Mouse (Mus musculus) embryonic facial prominence, embryonic 15.5 days (tissue): ENCODE measurements around the gene Proca1. TPM values are rescaled to one million over a fixed set of nuclear protein-coding genes. Genes with fewer than 3 reads are reported as not detected.

Experiments used
- ATAC-seq: fragments of 200-750 bp; cut with Nextera tagmentation; 2 replicates; pipeline ENCODE4 v1.8.0; 2017; ENCODE audit warnings: low read depth, moderate TSS enrichment; ENCODE audit not compliant: insufficient number of reproducible peaks, low FRiP score, low TSS enrichment
- H3K27ac ChIP-seq: fragments of 300-500 bp; sonication (generic); replicated peaks from 2 replicates; pipeline ENCODE4 v1.5.1; 2015; ENCODE audit warnings: mild to moderate bottlenecking, inconsistent platforms
- H3K27me3 ChIP-seq: fragments of 300-500 bp; sonication (generic); 2 replicates; pipeline ENCODE4 v1.6.1; 2015; ENCODE audit warnings: inconsistent platforms
- H3K36me3 ChIP-seq: fragments of 300-500 bp; sonication (generic); 2 replicates; pipeline ENCODE4 v1.6.1; 2015; ENCODE audit warnings: mild to moderate bottlenecking, inconsistent platforms
- H3K4me1 ChIP-seq: fragments of 300-500 bp; sonication (generic); 2 replicates; pipeline ENCODE4 v1.6.1; 2015; ENCODE audit warnings: inconsistent platforms
- H3K4me2 ChIP-seq: fragments of 300-500 bp; sonication (generic); replicated peaks from 2 replicates; pipeline ENCODE4 v1.6.1; 2015; ENCODE audit warnings: mild to moderate bottlenecking, inconsistent platforms
- H3K4me3 ChIP-seq: fragments of 300-500 bp; sonication (generic); replicated peaks from 2 replicates; pipeline ENCODE4 v1.5.1; 2015; ENCODE audit warnings: mild to moderate bottlenecking, inconsistent platforms
- H3K9ac ChIP-seq: fragments of 300-500 bp; sonication (generic); 2 replicates; pipeline ENCODE4 v1.6.1; 2015; ENCODE audit warnings: inconsistent platforms
- H3K9me3 ChIP-seq: fragments of 300-500 bp; sonication (generic); replicated peaks from 2 replicates; pipeline ENCODE4 v1.6.1; 2016; ENCODE audit warnings: inconsistent platforms
- WGBS: fragments of 180-500 bp; shearing (Covaris S2); methylation state at CpG from one replicate; pipeline ENCODE4 v1.1.7; 2015; 5-methylcytosine and 5-hydroxymethylcytosine counted together
- polyA plus RNA-seq: library from polyadenylated mRNA; unstranded; fragments of >200 nt; fragmentation: Nextera tagmentation; extraction: Ambion mirVana; gene quantifications from 2 replicates; pipeline ENCODE4 v1.2.1, GENCODE M21; 2015

Proca1 gene
- polyA plus RNA-seq, 1 experiment from 2014 or later: 3.1 TPM

- H3K27ac ChIP-seq: no peak overlapping the region
- H3K9me3 ChIP-seq: no peaks in the 10 kb centered on the region
- 74% methylated on average over 13 of the region's 13 CpGs for WGBS
- H3K36me3 ChIP-seq: peaks cover 76% of the 10 kb centered on the region
- no peaks in the 10 kb centered on the region for H3K27me3 ChIP-seq
- H3K4me3 ChIP-seq: no peak overlapping the region
- no peaks in the 10 kb centered on the region for H3K4me1 ChIP-seq
- no peak overlapping the region for H3K4me2 ChIP-seq
- ATAC-seq: no peak
- no peak overlapping the region for H3K9ac ChIP-seq
Observed at GRCm38 (mm10) chr11:78205361-78206206, 12.4 kb downstream of the Proca1 start.

- Histone ChIP-seq H3K4me3 (no peak overlapping the region), H3K36me3 (peaks cover 91% of the 10 kb centered on the region), H3K27ac (no peak overlapping the region), H3K27me3 (no peaks in the 10 kb centered on the region), H3K4me2 (no peak overlapping the region), H3K9ac (no peak overlapping the region), H3K4me1 (no peaks in the 10 kb centered on the region), H3K9me3 (no peaks in the 10 kb centered on the region)
- no peak for ATAC-seq
- WGBS: 90% methylated on average over 7 of the region's 7 CpGs
Observed at GRCm38 (mm10) chr11:78207190-78207589, 14.0 kb downstream of the Proca1 start.

- Histone ChIP-seq H3K4me2 (no peak overlapping the region), H3K4me1 (no peaks in the 10 kb centered on the region), H3K27me3 (no peaks in the 10 kb centered on the region), H3K27ac (no peak overlapping the region), H3K36me3 (peaks cover 97% of the 10 kb centered on the region), H3K9ac (no peak overlapping the region), H3K9me3 (no peaks in the 10 kb centered on the region), H3K4me3 (no peak overlapping the region)
- 85% methylated on average over 6 of the region's 6 CpGs for WGBS
- ATAC-seq: no peak
Observed at GRCm38 (mm10) chr11:78209886-78210285, 16.7 kb downstream of the Proca1 start.

GRCm38 (mm10) chr11:78210615-78211014 is 17.4 kb downstream of the Proca1 start:
- no peak overlapping the region for H3K27ac ChIP-seq
- H3K4me1 ChIP-seq: no peaks in the 10 kb centered on the region
- no peak overlapping the region for H3K4me2 ChIP-seq
- peaks cover 98% of the 10 kb centered on the region for H3K36me3 ChIP-seq
- H3K27me3 ChIP-seq: no peaks in the 10 kb centered on the region
- no peaks in the 10 kb centered on the region for H3K9me3 ChIP-seq
- H3K4me3 ChIP-seq: no peak overlapping the region
- no peak overlapping the region for H3K9ac ChIP-seq
- no peak for ATAC-seq
- 76% methylated on average over 7 of the region's 7 CpGs for WGBS

GRCm38 (mm10) chr11:78211513-78211912 is 18.3 kb downstream of the Proca1 start:
- Histone ChIP-seq H3K36me3 (peaks cover 98% of the 10 kb centered on the region), H3K4me2 (no peak overlapping the region), H3K27me3 (no peaks in the 10 kb centered on the region), H3K4me1 (no peaks in the 10 kb centered on the region), H3K9me3 (no peaks in the 10 kb centered on the region), H3K9ac (no peak overlapping the region), H3K27ac (no peak overlapping the region), H3K4me3 (no peak overlapping the region)
- 82% methylated on average over 5 of the region's 5 CpGs for WGBS
- no peak for ATAC-seq

GRCm38 (mm10) chr11:78213086-78213817 is 20.1 kb downstream of the Proca1 start:
- no peaks in the 10 kb centered on the region for H3K9me3 ChIP-seq
- H3K9ac ChIP-seq: no peak overlapping the region
- H3K4me2 ChIP-seq: no peak overlapping the region
- no peaks in the 10 kb centered on the region for H3K27me3 ChIP-seq
- 94% methylated on average over 14 of the region's 14 CpGs for WGBS
- no peak for ATAC-seq
- no peaks in the 10 kb centered on the region for H3K4me1 ChIP-seq
- no peak overlapping the region for H3K27ac ChIP-seq
- peaks cover 97% of the 10 kb centered on the region for H3K36me3 ChIP-seq
- no peak overlapping the region for H3K4me3 ChIP-seq

- WGBS: 85% methylated on average over 11 of the region's 11 CpGs
- Histone ChIP-seq H3K27me3 (no peaks in the 10 kb centered on the region), H3K4me2 (no peak overlapping the region), H3K4me3 (no peak overlapping the region), H3K9me3 (no peaks in the 10 kb centered on the region), H3K9ac (no peak overlapping the region), H3K4me1 (no peaks in the 10 kb centered on the region), H3K27ac (no peak overlapping the region), H3K36me3 (peaks cover 95% of the 10 kb centered on the region)
- ATAC-seq: no peak
Observed at GRCm38 (mm10) chr11:78215709-78216317, 22.6 kb downstream of the Proca1 start.

- Histone ChIP-seq H3K9me3 (no peaks in the 10 kb centered on the region), H3K4me2 (no peak overlapping the region), H3K36me3 (peaks cover 96% of the 10 kb centered on the region), H3K9ac (no peak overlapping the region), H3K4me1 (no peaks in the 10 kb centered on the region), H3K27ac (no peak overlapping the region), H3K4me3 (no peak overlapping the region), H3K27me3 (no peaks in the 10 kb centered on the region)
- WGBS: 82% methylated on average over 4 of the region's 4 CpGs
- no peak for ATAC-seq
Observed at GRCm38 (mm10) chr11:78223586-78223985, 30.4 kb downstream of the Proca1 start.

- Histone ChIP-seq H3K9ac (no peak overlapping the region), H3K36me3 (peaks cover 80% of the 10 kb centered on the region), H3K27ac (no peak overlapping the region), H3K27me3 (no peaks in the 10 kb centered on the region), H3K9me3 (no peaks in the 10 kb centered on the region), H3K4me3 (no peak overlapping the region), H3K4me2 (no peak overlapping the region), H3K4me1 (no peaks in the 10 kb centered on the region)
- 90% methylated on average over 6 of the region's 6 CpGs for WGBS
- no peak for ATAC-seq
Observed at GRCm38 (mm10) chr11:78231518-78231917, 38.3 kb downstream of the Proca1 start.

GRCm38 (mm10) chr11:78240193-78240857 is 47.1 kb downstream of the Proca1 start:
- Histone ChIP-seq H3K9ac (no peak overlapping the region), H3K4me1 (peaks cover 20% of the 10 kb centered on the region), H3K27ac (no peak overlapping the region), H3K36me3 (peaks cover 16% of the 10 kb centered on the region), H3K27me3 (no peaks in the 10 kb centered on the region), H3K9me3 (no peaks in the 10 kb centered on the region), H3K4me2 (no peak overlapping the region), H3K4me3 (no peak overlapping the region)
- ATAC-seq: no peak
- 89% methylated on average over 9 of the region's 9 CpGs for WGBS

GRCm38 (mm10) chr11:78245261-78245626 is 52.1 kb downstream of the Proca1 start:
- under 1% methylated on average over 19 of the region's 19 CpGs for WGBS
- Histone ChIP-seq H3K27ac (peak overlapping the region; percentile 98), H3K4me3 (peak overlapping the region; percentile 97), H3K4me2 (peak overlapping the region; percentile 70), H3K9ac (peak overlapping the region; percentile 84), H3K36me3 (peaks cover 7% of the 10 kb centered on the region), H3K9me3 (no peaks in the 10 kb centered on the region), H3K4me1 (peaks cover 35% of the 10 kb centered on the region), H3K27me3 (no peaks in the 10 kb centered on the region)
- 0 out of 2 replicates have a peak, but pooled peaks have one; percentile 14 for ATAC-seq
